Mouse (Mus musculus) forebrain, embryonic 15.5 days (tissue): ENCODE results near the gene Dlx5. TPM values are rescaled to one million over a fixed set of nuclear protein-coding genes. Genes with fewer than 3 reads are reported as not detected.

Source experiments
- ATAC-seq: fragments of 200-750 bp; cut with Nextera tagmentation; replicated peaks from 2 replicates; pipeline ENCODE4 v1.8.0; 2017; ENCODE audit warnings: mild to moderate bottlenecking, moderate TSS enrichment, moderate library complexity
- H3K27ac ChIP-seq: fragments of 300-500 bp; sonication (generic); replicated peaks from 2 replicates; pipeline ENCODE4 v1.5.1; 2015; ENCODE audit warnings: mild to moderate bottlenecking, inconsistent platforms
- H3K27me3 ChIP-seq: fragments of 300-500 bp; sonication (generic); 2 replicates; pipeline ENCODE4 v1.6.1; 2015; ENCODE audit warnings: inconsistent platforms
- H3K36me3 ChIP-seq: fragments of 300-500 bp; sonication (generic); 2 replicates; pipeline ENCODE4 v1.6.1; 2015; ENCODE audit warnings: mild to moderate bottlenecking, inconsistent platforms
- H3K4me1 ChIP-seq: fragments of 300-500 bp; sonication (generic); 2 replicates; pipeline ENCODE4 v1.6.1; 2015; ENCODE audit warnings: inconsistent platforms
- H3K4me2 ChIP-seq: fragments of 300-500 bp; sonication (generic); replicated peaks from 2 replicates; pipeline ENCODE4 v1.6.1; 2015; ENCODE audit warnings: mild to moderate bottlenecking, inconsistent platforms
- H3K4me3 ChIP-seq: fragments of 300-500 bp; sonication (generic); 2 replicates; pipeline ENCODE4 v1.5.1; 2015; ENCODE audit warnings: mild to moderate bottlenecking, inconsistent platforms
- H3K9ac ChIP-seq: fragments of 300-500 bp; sonication (generic); replicated peaks from 2 replicates; pipeline ENCODE4 v1.6.1; 2015; ENCODE audit warnings: mild to moderate bottlenecking, inconsistent platforms
- H3K9me3 ChIP-seq: fragments of 300-500 bp; sonication (generic); 2 replicates; pipeline ENCODE4 v1.6.1; 2016; ENCODE audit warnings: inconsistent platforms
- WGBS: fragments of 180-500 bp; shearing (Covaris S2); methylation state at CpG from one replicate; pipeline ENCODE4 v1.1.7; 2015; ENCODE audit warnings: mixed read lengths; 5-methylcytosine and 5-hydroxymethylcytosine counted together
- polyA plus RNA-seq: library from polyadenylated mRNA; unstranded; fragments of >200 nt; fragmentation: Nextera tagmentation; extraction: Ambion mirVana; gene quantifications from 2 replicates; pipeline ENCODE4 v1.2.1, GENCODE M21; 2015

The Dlx5 gene
- 81.5 and 84.7 TPM in 2 replicates for polyA plus RNA-seq

GRCm38 (mm10) chr6:6881638-6882190 lies at the start of gene Dlx5:
Gene Dlx5, minus strand, starts transcription at chr6:6882085.
- peak; percentile 89 for ATAC-seq

GRCm38 (mm10) chr6:6931507-6931906 lies 49.6 kb upstream of the Dlx5 start:
- Histone ChIP-seq H3K27ac (no peak overlapping the region), H3K9ac (no peak overlapping the region), H3K9me3 (no peaks in the 10 kb centered on the region), H3K4me1 (no peaks in the 10 kb centered on the region), H3K4me3 (no peak overlapping the region), H3K4me2 (no peak overlapping the region), H3K27me3 (no peaks in the 10 kb centered on the region), H3K36me3 (no peaks in the 10 kb centered on the region)
- WGBS: 89% methylated on average over 4 of the region's 4 CpGs
- no peak for ATAC-seq

More at GRCm38 (mm10) chr6:6881638-6882190, at the start of gene Dlx5:
- Histone ChIP-seq H3K27me3 (peaks cover 39% of the 10 kb centered on the region), H3K4me1 (peaks cover 27% of the 10 kb centered on the region), H3K9me3 (no peaks in the 10 kb centered on the region), H3K9ac (peak within 1 kb of the TSS; percentile 70), H3K36me3 (no peaks in the 10 kb centered on the region), H3K4me2 (peak within 1 kb of the TSS; percentile 66), H3K27ac (peak within 1 kb of the TSS; percentile 93), H3K4me3 (peak within 1 kb of the TSS; percentile 52)
- under 1% methylated on average over 37 of the region's 42 CpGs for WGBS

DNA sequence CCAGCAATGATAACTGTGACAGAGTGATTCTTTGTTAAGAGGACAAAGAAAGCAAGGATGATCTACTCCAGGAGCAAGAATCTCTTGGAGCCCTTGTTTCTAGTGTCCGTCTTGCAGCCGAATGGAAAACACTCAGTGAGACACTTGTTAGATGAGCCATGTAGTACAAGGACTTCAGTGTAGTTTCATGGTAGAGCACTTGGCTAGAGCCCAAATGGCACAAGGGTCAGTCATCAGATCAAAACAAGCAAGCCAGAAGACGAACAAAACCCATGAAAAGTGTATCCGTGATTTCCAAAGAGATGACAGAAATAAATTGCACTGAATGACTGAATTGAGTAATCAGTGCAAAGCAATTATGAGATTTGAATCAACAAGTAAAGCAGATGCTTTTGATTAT lies 48.9 kb upstream of the Dlx5 start:
- no peak for ATAC-seq
- Histone ChIP-seq H3K4me3 (no peak overlapping the region), H3K4me1 (no peaks in the 10 kb centered on the region), H3K27ac (no peak overlapping the region), H3K27me3 (no peaks in the 10 kb centered on the region), H3K9me3 (no peaks in the 10 kb centered on the region), H3K9ac (no peak overlapping the region), H3K36me3 (no peaks in the 10 kb centered on the region), H3K4me2 (no peak overlapping the region)
- WGBS: 83% methylated on average over 4 of the region's 4 CpGs

GRCm38 (mm10) chr6:6925264-6925663 lies 43.4 kb upstream of the Dlx5 start:
- no peak for ATAC-seq
- Histone ChIP-seq H3K9me3 (no peaks in the 10 kb centered on the region), H3K9ac (no peak overlapping the region), H3K27ac (no peak overlapping the region), H3K36me3 (no peaks in the 10 kb centered on the region), H3K4me2 (no peak overlapping the region), H3K4me1 (no peaks in the 10 kb centered on the region), H3K27me3 (no peaks in the 10 kb centered on the region), H3K4me3 (no peak overlapping the region)
- 38% methylated on average over 1 of the region's 1 CpGs for WGBS

DNA sequence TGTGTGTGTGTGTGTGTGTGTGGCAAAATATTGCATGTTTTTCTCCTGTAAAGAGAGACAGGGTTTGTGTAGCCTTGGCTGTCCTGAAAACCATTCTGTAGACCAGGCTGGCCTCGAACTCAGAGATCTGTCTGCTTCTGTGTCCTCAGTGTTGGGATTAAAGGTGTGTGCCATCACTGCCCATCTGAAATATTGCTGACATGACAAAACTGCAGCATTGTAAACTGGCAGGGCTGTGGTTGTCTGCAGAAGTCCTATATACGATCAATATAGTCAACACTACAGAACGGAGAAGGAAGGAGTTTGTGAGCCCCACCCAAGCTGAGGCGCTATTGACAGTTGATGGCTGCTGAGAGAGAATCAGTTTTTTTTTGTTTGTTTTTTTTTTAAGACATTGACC lies 35.4 kb upstream of the Dlx5 start:
- H3K9ac ChIP-seq: no peak overlapping the region
- H3K4me3 ChIP-seq: no peak overlapping the region
- no peak overlapping the region for H3K27ac ChIP-seq
- H3K4me1 ChIP-seq: no peaks in the 10 kb centered on the region
- 93% methylated on average over 4 of the region's 4 CpGs for WGBS
- H3K36me3 ChIP-seq: no peaks in the 10 kb centered on the region
- no peaks in the 10 kb centered on the region for H3K9me3 ChIP-seq
- no peak for ATAC-seq
- no peaks in the 10 kb centered on the region for H3K27me3 ChIP-seq
- no peak overlapping the region for H3K4me2 ChIP-seq

- ATAC-seq: peak; percentile 16; the same call in 1 of the 2 replicates
- WGBS: 60% methylated on average over 9 of the region's 9 CpGs
- Histone ChIP-seq H3K9me3 (no peaks in the 10 kb centered on the region), H3K9ac (no peak overlapping the region), H3K4me3 (no peak overlapping the region), H3K27ac (no peak overlapping the region), H3K4me2 (no peak overlapping the region), H3K4me1 (no peaks in the 10 kb centered on the region), H3K36me3 (no peaks in the 10 kb centered on the region), H3K27me3 (no peaks in the 10 kb centered on the region)
Observed at GRCm38 (mm10) chr6:6915526-6915915, 33.6 kb upstream of the Dlx5 start.

- Histone ChIP-seq H3K27ac (no peak overlapping the region), H3K27me3 (no peaks in the 10 kb centered on the region), H3K36me3 (no peaks in the 10 kb centered on the region), H3K4me2 (no peak overlapping the region), H3K4me3 (no peak overlapping the region), H3K9ac (no peak overlapping the region), H3K9me3 (no peaks in the 10 kb centered on the region), H3K4me1 (no peaks in the 10 kb centered on the region)
- ATAC-seq: peak; percentile 82
- 29% methylated on average over 5 of the region's 5 CpGs for WGBS
Observed at GRCm38 (mm10) chr6:6914849-6915525, 33.1 kb upstream of the Dlx5 start.

- ATAC-seq: no peak
- Histone ChIP-seq H3K27me3 (no peaks in the 10 kb centered on the region), H3K9ac (no peak overlapping the region), H3K4me3 (no peak overlapping the region), H3K4me1 (no peaks in the 10 kb centered on the region), H3K4me2 (no peak overlapping the region), H3K27ac (no peak overlapping the region), H3K9me3 (no peaks in the 10 kb centered on the region), H3K36me3 (no peaks in the 10 kb centered on the region)
- WGBS: 86% methylated on average over 1 of the region's 1 CpGs
Observed at GRCm38 (mm10) chr6:6914304-6914703, 32.4 kb upstream of the Dlx5 start.

DNA sequence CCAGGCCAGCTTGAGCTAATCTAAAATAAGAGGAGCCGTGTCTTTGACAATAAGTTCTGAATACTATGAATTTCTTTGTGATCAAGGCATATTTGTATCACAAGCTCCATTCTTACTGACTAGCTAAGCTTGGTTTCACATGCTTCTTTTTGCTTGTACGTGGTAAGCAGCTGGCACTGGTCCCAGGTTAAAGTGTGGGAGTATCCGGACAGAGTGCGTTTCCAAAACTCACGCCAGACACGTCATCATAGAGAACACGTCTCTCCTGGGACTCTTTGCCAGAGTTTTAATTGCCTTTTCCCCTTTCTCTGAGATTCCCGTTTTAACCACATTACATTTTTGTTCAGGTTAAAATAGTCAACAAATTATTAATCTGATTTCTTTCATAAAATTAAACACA lies 27.7 kb upstream of the Dlx5 start:
- WGBS: 57% methylated on average over 8 of the region's 8 CpGs
- H3K4me2 ChIP-seq: no peak overlapping the region
- no peaks in the 10 kb centered on the region for H3K27me3 ChIP-seq
- H3K9ac ChIP-seq: no peak overlapping the region
- H3K4me3 ChIP-seq: no peak overlapping the region
- no peaks in the 10 kb centered on the region for H3K9me3 ChIP-seq
- H3K4me1 ChIP-seq: no peaks in the 10 kb centered on the region
- no peak overlapping the region for H3K27ac ChIP-seq
- ATAC-seq: no peak
- no peaks in the 10 kb centered on the region for H3K36me3 ChIP-seq

DNA sequence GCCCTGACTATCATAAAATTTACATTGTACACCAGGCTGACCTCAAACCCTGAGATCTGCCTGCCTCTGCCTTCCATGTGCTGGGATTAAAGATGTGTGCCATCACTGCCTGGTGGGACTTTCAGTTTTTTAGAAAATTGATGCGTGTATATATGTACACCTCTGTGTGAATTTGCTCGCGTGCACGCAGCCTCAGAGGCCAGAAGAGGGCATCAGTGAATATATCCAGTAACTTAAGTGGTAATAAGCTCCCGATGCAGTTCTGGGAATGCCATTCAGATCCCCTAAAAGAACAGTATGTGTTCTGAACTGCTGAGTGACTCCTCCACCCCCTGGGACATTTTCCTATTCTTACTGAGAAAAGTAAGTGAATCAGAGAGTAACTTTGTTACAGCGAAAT lies 8.2 kb upstream of the Dlx5 start:
- Histone ChIP-seq H3K9me3 (no peaks in the 10 kb centered on the region), H3K9ac (no peak overlapping the region), H3K36me3 (no peaks in the 10 kb centered on the region), H3K4me3 (no peak overlapping the region), H3K4me1 (no peaks in the 10 kb centered on the region), H3K4me2 (no peak overlapping the region), H3K27me3 (no peaks in the 10 kb centered on the region), H3K27ac (no peak overlapping the region)
- ATAC-seq: no peak
- 67% methylated on average over 6 of the region's 6 CpGs for WGBS

GRCm38 (mm10) chr6:6886225-6886624 lies 4.3 kb upstream of the Dlx5 start:
- Histone ChIP-seq H3K4me1 (peaks cover 18% of the 10 kb centered on the region), H3K9ac (no peak overlapping the region), H3K4me3 (no peak overlapping the region), H3K4me2 (no peak overlapping the region), H3K36me3 (no peaks in the 10 kb centered on the region), H3K9me3 (no peaks in the 10 kb centered on the region), H3K27me3 (peaks cover 22% of the 10 kb centered on the region), H3K27ac (no peak overlapping the region)
- ATAC-seq: no peak
- 88% methylated on average over 3 of the region's 3 CpGs for WGBS

GRCm38 (mm10) chr6:6884897-6885296 lies 3.0 kb upstream of the Dlx5 start:
- peak; percentile 51 for ATAC-seq
- 2% methylated on average over 12 of the region's 12 CpGs for WGBS
- peaks cover 24% of the 10 kb centered on the region for H3K4me1 ChIP-seq
- no peak overlapping the region for H3K9ac ChIP-seq
- H3K27ac ChIP-seq: no peak overlapping the region
- H3K4me3 ChIP-seq: no peak overlapping the region
- H3K36me3 ChIP-seq: no peaks in the 10 kb centered on the region
- H3K27me3 ChIP-seq: peaks cover 22% of the 10 kb centered on the region
- H3K4me2 ChIP-seq: no peak overlapping the region
- no peaks in the 10 kb centered on the region for H3K9me3 ChIP-seq
